Mouse (Mus musculus) megakaryocyte progenitor cell, adult 5-6 weeks (primary cell): ENCODE measurements around the gene Gnao1. TPM values are rescaled to one million over a fixed set of nuclear protein-coding genes. Genes with fewer than 3 reads are reported as not detected.

Experiments used
- ATAC-seq: replicated peaks from 2 replicates; pipeline ENCODE4 v1.8.0; 2016; ENCODE audit warnings: mild to moderate bottlenecking, moderate TSS enrichment, inconsistent platforms; ENCODE audit not compliant: poor library complexity
- total RNA-seq, 2 experiments: library from RNA; stranded (forward) in 1 of 2; stranded (reverse) in 1 of 2; fragments of 157-497, 149-512 nt in 1 of 2; fragments of 200-1000 nt in 1 of 2; gene quantifications; 2 replicates each; pipeline versions ENCODE4 v1.2.3 to v1.2.4; 2015 to 2017

The Gnao1 gene
- total RNA-seq, 2 experiments from 2014 or later: not detected

DNA sequence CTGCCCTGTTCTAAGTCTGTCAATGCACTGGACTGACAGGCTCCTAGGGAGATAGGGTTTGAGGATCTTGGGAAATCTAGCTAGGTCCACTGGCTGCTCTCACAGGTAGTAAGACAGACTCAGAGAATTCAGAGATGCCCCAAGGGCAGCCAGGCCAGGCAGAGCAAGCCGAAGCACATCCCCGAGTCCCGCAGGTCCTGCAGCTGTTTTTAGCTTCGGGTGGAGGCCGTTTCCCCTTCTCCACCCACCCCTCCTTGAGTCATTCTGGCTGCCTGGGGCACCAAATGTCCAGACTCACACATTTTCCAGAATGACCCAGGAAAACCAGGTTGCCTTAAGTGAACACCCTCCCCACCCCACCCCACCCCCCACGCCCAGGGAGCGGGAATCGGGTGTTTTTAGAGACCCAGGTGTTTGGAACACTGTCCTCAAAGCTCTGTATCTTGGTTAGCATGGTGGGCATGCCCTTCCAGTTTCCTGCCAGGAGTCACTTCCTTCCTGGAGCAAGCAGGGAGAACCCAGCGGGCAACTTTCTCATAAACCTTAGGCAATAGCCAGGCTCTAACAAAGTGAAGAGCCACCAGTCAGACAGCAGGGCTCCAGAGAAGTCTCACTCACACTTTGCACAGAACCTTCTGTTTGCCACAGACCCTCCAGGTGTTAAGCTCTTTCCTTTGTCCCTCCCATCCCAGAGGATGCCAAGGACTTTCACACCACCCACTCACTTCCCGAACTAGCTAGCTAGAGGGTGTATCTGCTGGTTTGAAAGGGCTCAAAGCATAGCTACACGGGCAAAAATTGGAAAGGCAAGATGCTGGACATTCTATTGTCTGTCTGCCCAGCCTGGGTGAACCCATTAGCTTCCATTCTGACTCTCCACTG is 131.0 kb downstream of the Gnao1 start:
- no peak for ATAC-seq

- no peak for ATAC-seq
These were observed 131.9 kb downstream of the Gnao1 start for GRCm38 (mm10) chr8:93941636-93942054.

- ATAC-seq: no peak
These were observed 136.0 kb downstream of the Gnao1 start for GRCm38 (mm10) chr8:93945781-93946180.

DNA sequence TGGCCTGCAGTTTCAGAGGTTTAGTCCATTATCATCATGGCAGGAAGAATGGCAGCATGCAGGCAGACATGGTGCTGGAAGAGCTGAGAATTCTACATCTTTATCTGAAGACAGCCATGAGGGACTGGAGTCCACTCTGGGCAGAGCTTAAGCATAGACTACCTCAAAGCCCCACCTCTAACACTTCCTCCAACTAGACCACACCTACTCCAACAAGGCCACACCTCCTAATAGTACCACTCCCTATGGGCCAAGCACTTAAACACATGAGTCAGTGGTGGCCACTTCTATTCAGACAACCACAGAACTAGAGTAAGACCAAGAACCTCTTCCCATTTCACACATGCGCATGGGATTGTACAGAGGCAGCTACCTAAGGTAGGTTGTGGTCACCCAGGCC is 136.6 kb downstream of the Gnao1 start:
- ATAC-seq: 0 out of 2 replicates have a peak, but pooled peaks have one; percentile 6

DNA sequence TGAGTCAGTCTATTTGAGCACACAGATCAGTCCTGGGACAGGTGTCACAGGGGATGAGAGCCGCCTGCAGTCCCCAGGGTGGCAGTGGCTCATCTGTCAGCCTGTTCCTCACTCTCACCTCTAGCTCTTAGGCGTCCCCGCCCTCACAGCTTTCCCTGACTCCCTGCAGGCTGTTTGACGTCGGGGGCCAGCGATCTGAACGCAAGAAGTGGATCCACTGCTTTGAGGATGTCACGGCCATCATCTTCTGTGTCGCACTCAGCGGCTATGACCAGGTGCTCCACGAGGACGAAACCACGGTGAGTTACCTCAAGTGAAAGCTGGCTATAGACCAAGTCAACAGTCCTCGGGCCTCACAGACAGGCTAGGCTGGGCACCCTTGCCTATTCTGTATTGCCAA is 140.4 kb downstream of the Gnao1 start:
- no peak for ATAC-seq

DNA sequence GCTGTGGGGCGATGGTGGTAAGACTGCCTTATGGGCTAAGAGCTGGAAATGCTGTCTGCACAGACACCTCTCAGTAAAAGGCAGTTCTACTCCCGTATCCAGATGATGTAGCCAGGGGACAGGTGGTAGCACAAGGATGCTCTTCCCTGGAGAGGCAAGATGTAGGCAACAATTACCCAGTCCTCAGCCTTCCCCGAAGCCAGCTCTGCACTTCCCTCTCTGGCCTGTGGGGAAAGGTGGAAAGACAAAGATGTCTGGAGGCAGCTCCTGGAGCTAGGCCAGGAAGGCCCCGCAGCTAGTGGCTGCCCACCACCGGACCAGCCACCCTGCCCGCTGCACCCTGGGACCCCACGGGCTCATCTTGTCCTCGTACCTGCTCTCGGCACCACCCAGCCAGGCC is 142.7 kb downstream of the Gnao1 start:
- ATAC-seq: no peak

- no peak for ATAC-seq
These were observed 148.6 kb downstream of the Gnao1 start for GRCm38 (mm10) chr8:93958402-93958801.

DNA sequence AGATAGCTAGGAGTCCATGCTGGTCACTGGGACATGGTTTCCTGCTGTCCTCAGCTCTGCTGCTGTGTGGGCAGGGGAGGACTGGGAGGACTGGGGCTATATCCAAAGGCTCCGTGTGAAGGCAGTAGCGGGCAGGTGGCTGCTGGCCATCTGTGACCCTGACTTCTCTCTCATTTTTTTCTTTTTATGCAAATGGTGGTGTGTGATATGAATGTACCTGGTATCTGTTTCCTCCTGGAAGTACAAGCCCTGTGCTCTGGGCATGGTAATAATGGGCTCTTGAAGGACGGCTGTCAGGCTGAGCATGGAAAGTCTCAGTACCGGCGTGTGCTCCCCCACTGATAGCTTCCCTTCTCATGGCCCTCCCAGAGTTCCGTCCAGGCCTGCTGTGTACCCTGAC is 151.1 kb downstream of the Gnao1 start:
- ATAC-seq: no peak

- ATAC-seq: no peak
These were observed 158.5 kb downstream of the Gnao1 start for GRCm38 (mm10) chr8:93968293-93968692.

DNA sequence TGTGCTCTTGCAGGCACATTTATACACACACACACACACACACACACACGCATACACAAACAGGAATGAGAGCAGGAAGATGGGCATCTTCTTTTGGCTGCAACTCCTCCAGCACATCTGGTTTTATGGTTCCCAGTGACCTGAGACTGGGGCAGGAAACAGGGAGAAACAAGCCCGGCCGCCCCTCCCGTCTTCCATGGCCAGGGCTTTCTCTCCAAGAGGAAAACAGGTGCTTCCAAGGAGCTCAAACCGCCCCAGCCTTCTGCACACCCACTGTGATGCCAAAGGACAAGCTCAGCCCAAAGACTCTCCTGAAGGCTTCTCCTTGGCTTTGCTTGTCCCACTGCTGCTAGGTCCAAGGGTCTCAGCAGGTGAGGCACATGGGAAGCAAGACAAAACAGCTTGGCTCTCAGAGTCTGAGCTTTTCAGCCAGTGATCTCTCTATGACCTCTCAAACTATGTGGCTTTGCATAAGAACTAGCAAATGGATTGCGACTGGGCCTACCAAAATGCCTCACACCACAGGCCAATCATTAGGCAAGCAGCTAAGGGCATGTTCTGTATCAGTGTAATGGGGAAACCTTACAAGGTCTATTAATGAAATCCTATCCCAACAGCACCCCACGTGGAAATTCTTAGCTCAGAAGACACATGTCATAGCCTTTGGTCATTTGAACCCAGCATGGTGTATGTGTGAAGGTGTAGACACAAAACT is 160.0 kb downstream of the Gnao1 start:
- ATAC-seq: no peak

DNA sequence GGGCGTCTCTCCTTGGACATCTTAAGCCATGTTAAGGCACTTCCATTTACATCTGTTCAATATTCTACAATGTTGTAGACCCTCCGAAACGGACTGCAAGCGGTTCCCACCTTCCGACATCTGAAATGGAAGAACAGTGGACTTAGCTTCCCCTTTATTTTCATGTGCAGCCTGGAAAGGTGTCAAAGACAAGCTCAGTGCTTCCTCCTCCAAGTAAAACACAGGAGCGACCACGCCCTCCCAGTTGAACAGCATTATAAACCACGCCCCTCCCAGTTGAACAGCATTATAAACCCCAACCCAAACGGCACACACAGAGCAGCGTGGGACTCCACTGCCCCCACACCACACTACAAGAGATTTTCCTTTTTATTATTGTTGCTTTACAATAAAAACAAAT is 161.7 kb downstream of the Gnao1 start:
- no peak for ATAC-seq

DNA sequence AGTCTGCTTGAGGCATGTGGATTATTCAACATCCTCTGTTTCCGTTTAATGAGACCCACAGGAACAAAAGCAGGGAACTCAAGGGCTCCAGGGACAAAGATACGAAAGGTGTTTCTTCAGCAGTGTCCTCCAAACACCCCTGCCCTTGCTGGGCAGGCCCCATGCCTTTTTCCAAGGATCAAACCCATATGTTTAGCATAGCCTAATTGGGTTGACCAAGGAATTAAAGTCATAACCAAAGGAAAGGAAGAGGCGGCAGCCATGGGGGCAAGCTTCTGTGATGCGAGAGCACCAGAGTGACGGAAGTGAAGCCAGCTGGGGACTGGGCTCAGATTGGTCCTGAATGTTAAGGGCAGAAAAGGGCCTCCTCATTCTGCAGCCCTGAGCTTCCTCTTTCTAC is 162.4 kb downstream of the Gnao1 start:
- no peak for ATAC-seq

GRCm38 (mm10) chr8:93972971-93973734 is 163.4 kb downstream of the Gnao1 start:
- no peak for ATAC-seq

DNA sequence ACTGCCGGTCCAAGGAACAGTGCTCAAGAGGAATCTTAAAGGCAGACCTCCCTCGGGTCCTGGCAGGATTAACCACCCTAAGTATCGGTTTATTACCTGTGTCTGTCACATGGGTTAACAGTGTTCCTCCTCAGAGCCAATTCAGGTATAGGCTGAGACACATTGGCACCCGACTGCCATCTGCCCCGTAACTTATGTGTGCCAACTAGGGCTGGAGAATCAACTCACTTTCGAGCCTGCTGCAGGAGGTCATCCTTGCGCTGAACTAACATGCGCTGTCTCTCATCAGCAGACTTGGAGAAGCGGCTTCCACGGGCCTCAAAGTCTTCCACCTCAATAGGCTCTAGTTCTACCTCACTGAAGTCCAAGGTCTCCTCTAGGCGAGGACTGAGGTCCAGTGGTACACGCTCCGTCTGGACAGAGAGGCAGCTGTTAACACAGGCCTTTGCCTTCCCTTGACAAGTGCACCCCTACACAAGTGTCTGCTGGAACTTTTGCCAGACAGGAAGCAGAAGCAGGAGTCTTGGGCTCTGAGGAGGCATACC is 164.1 kb downstream of the Gnao1 start:
- no peak for ATAC-seq

DNA sequence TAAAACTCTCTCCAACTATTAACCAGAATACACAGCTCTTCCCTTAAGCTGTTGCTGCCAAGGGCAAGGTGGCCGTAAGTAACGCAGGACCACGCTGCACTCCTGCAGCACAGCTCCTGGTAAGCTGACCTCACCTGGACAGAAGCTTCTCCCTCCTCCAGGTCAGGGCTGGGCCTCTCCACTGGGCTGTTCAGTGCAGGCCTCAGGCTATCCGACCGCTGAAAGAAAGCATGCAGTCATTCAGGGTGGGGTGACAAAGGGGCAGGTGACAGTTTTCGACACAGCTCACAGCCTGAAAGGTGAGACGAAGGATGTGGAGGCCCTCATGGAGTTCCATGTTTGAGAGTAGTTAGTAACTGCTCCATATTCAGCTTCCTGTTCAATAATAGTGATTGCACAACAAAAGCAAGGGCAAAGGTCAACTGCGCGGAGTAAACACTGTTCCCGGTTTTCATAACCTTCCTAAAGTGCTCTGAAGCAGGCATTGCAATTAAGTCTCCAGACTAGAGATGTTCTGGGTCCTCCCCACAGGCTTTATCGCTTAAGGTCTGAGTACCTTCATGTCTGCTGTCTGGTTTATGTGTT is 164.9 kb downstream of the Gnao1 start:
- ATAC-seq: no peak

DNA sequence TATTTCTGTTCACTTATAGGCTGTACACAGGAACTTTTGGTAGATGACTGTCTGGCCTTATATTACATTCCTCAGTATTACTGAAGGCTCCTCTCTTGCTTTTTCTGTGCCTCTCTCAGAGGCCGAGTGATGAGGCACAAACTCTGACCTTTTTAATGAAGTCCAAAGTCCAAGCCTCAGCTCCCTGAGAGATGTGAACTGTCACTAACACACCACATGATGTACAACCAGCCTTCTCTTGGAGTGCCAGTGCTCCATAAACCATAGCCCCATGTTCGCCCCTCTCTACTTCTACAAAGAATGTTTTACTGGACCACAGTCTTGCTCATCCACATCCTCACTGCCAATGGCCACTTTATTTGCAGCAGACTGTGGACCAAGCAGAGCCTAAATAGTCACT is 165.6 kb downstream of the Gnao1 start:
- ATAC-seq: no peak

DNA sequence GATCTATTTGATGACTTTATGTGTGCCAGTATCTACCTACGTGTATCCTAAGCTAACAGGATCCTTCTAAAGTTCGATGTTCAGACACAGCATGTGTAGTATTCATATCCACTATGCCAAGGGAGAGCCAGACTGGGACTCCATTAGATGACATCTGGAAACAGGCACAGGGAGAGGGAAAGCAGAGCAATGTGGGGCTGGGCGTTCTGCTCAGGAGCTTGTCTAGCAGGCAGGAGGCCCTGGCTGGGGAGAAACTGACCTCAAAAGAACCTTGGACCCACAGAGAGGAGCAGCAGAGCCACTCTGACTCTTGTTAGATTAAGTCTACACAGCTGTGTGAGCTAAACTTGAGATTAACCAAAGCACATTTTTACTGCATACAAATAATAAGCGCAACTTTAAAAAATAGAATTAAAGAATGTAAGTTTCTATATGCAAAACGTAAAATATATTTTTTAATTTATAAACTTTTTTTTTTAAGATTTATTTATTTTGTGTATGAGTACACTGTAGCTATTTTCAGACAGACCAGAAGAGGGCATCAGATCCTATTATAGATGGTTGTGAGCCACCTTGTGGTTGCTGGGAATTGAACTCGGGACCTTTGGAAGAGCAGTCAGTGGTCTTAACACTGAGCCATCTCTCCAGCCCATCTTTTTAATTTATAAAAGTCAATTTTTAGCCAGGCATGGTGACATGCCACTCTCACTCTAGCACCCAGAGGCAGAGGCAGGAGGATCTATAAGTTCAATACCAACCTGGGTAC is 166.9 kb downstream of the Gnao1 start:
- no peak for ATAC-seq

DNA sequence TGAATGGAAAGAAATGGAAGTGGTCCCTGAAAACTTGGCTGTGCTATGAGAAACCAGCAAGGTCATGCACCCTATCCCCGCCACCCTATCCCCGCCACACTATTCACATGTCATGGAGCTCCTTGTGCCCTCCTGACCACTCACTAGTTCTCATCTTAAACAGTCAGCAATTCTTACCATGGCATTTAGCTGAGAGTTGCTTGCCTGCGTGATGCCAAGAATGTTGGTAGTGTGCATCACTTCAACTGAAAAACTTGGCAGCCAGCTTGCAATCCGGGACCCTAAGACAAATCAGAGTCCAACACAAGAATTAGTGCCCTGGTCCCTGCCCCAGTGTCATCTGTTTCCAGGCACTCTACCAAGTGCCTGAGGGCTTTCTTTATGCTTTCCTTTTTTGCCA is 170.4 kb downstream of the Gnao1 start:
- ATAC-seq: no peak

GRCm38 (mm10) chr8:93981679-93982215 is 172.0 kb downstream of the Gnao1 start:
- no peak for ATAC-seq

GRCm38 (mm10) chr8:93983827-93984226 is 174.1 kb downstream of the Gnao1 start:
- ATAC-seq: no peak
